Mouse (Mus musculus) myocyte (in vitro differentiated cells): ENCODE data around the gene Icam1.

Source experiments
- MYOG ChIP-seq, 3 experiments: IDR thresholded peaks; one replicate each; pipeline ENCODE4 v1.6.1; 2011; ENCODE audit warnings: control low read depth in 2 of 3, low read depth in 2 of 3, mild to moderate bottlenecking in 2 of 3; ENCODE audit not compliant: insufficient read length in 2 of 3, control insufficient read depth in 1 of 3, insufficient read depth in 1 of 3
- POLR2A ChIP-seq: IDR thresholded peaks from one replicate; pipeline ENCODE4 v1.6.1; 2011; ENCODE audit warnings: low read depth, mild to moderate bottlenecking, control low read depth, moderate library complexity; ENCODE audit not compliant: insufficient read length
- POLR2AphosphoS2 ChIP-seq: IDR thresholded peaks from one replicate; pipeline ENCODE4 v1.6.1; 2011; ENCODE audit warnings: low read depth, control low read depth; ENCODE audit not compliant: insufficient read length
- TCF12 ChIP-seq: IDR thresholded peaks from one replicate; pipeline ENCODE4 v1.6.1; 2011; ENCODE audit warnings: mild to moderate bottlenecking, control low read depth; ENCODE audit not compliant: poor library complexity, insufficient read depth, severe bottlenecking
- TCF3 ChIP-seq: IDR thresholded peaks from one replicate; pipeline ENCODE4 v1.6.1; 2011; ENCODE audit warnings: low read depth, control low read depth; ENCODE audit not compliant: insufficient read length
- USF1 ChIP-seq: IDR thresholded peaks from one replicate; pipeline ENCODE4 v1.6.1; 2011; ENCODE audit warnings: low read depth, mild to moderate bottlenecking, control low read depth, moderate library complexity

- no peak for TF ChIP-seq POLR2A
- no peak for TF ChIP-seq POLR2AphosphoS2
- no peak for TF ChIP-seq TCF12
- TF ChIP-seq MYOG (IDR thresholded peaks at IDR 0.05; ENCODE audit: control insufficient read depth in 1 of 3, insufficient read depth in 1 of 3, insufficient read length in 2 of 3, low read depth in 2 of 3) = no peak
- no peak for TF ChIP-seq USF1
- no peak for TF ChIP-seq TCF3
These were observed 2.8 kb downstream of the Icam1 start for GRCm38 (mm10) chr9:21018600-21018999.
